Mouse (Mus musculus): ENCODE results near the gene Gm12166. TPM values are rescaled to one million over a fixed set of nuclear protein-coding genes. Genes with fewer than 3 reads are reported as not detected.
A peak's percentile ranks its signal among the peaks of the same experiment; 100 is the strongest.

Gene Gm12166
- polyA plus RNA-seq, 1 experiment from 2014 or later = 4.1 TPM

DNA sequence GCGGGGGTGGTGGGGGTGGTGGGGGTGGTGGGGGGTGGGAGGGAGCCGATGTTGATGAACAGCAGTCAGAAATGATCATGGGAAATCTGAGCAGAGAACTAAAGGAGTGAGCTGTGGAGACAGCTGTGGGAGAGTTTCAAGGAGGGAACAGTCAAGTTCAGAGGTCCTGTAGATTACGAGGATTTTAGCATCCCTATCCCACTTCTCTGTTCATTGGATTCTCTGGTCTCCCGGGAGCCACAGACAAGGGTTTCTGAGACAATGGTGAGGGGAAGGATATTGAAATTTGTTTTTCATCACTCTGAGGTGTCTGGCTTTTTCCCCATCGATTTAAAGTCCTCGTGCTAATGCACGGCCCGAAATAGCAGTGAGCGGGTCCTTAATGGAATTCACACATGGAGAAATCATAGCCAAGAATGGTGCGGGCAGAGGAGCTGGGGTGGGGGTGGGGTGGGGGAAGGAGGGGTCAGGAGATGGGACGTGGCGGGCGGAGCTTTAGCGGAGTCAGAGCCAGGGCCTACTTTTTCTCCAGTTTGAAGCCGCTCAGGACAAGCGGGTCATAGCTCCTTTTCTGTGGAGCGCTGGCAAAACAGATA lies 17.4 kb upstream of the Gm12166 start:
- peak overlapping the region; percentile 21 for H3K4me2 ChIP-seq (ENCODE audit: low read depth, low read length)
- H3K27ac ChIP-seq (replicated peaks; ENCODE audit: low read depth, low read length) = peak overlapping the region; percentile 94
- peak overlapping the region; percentile 41; the same call in 1 of the 2 replicates for H3K9ac ChIP-seq (ENCODE audit: low read depth, low read length)
- 26% methylated on average over 17 of the region's 17 CpGs for WGBS
- peak; percentile 79 for DNase-seq (ENCODE audit: low spot score)
- H3K9me3 ChIP-seq (ENCODE audit: control insufficient read depth, low read length) = no peaks in the 10 kb centered on the region
- H3K27me3 ChIP-seq (replicated peaks; ENCODE audit: control insufficient read depth, insufficient read depth, low read length) = no peaks in the 10 kb centered on the region
- peaks cover 12% of the 10 kb centered on the region; the same call in 1 of the 2 replicates for H3K36me3 ChIP-seq (ENCODE audit: control insufficient read depth, insufficient read depth, low read length)
- peak; percentile 50; the same call in 1 of the 2 replicates for ATAC-seq (ENCODE audit: low read depth)
- H3K4me1 ChIP-seq (ENCODE audit: control insufficient read depth, insufficient read depth, low read length) = peaks cover 61% of the 10 kb centered on the region
- no peak overlapping the region for H3K4me3 ChIP-seq (ENCODE audit: low read depth, low read length)

DNA sequence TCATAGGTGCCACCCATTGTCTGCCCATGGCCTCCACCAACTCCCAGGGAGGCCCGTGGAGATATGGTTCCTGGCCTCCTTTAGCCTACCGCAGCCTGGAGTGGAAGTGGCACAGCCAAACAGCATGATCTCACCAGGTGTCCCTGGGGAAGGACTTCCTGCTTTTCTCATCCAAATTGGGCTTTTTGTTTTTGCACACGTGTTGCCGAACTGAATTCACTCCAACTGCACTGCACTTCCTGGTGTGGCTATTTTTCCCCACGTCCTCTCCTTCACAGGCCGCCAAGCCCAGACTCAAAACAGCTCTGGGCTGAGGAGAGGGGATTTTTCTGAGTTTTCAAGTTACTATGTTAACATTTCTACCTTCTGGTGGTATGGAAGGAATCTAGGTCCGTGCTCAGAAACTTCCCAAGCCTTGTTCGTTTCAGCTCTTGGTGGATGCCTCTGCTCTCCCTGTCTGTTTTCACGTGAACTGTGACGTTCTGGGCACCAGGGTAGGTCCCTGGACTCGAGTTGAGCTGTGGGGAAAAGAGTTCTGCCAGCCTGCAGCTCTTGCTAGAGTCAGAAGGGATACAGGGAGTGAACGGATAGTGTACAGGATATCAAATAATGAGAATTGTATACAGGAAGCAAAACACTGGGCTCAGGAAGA lies 16.8 kb upstream of the Gm12166 start:
- Histone ChIP-seq H3K27ac (replicated peaks; ENCODE audit: low read depth, low read length) (peak overlapping the region; percentile 94), H3K36me3 (ENCODE audit: control insufficient read depth, insufficient read depth, low read length) (peaks cover 12% of the 10 kb centered on the region; the same call in 1 of the 2 replicates), H3K9me3 (ENCODE audit: control insufficient read depth, low read length) (no peaks in the 10 kb centered on the region), H3K4me3 (ENCODE audit: low read depth, low read length) (no peak overlapping the region), H3K9ac (ENCODE audit: low read depth, low read length) (peak overlapping the region; percentile 41; the same call in 1 of the 2 replicates), H3K4me2 (ENCODE audit: low read depth, low read length) (peak overlapping the region; percentile 21; the same call in 1 of the 2 replicates), H3K4me1 (ENCODE audit: control insufficient read depth, insufficient read depth, low read length) (peaks cover 57% of the 10 kb centered on the region), H3K27me3 (replicated peaks; ENCODE audit: control insufficient read depth, insufficient read depth, low read length) (no peaks in the 10 kb centered on the region)
- DNase-seq (ENCODE audit: low spot score) (peak; percentile 77), ATAC-seq (ENCODE audit: low read depth) (no peak; the same call in 1 of the 2 replicates)
- WGBS = 19% methylated on average over 12 of the region's 12 CpGs

GRCm38 (mm10) chr11:46067371-46068060 lies 15.4 kb upstream of the Gm12166 start:
- H3K4me3 ChIP-seq (ENCODE audit: low read depth, low read length) = no peak overlapping the region
- H3K4me2 ChIP-seq (ENCODE audit: low read depth, low read length) = no peak overlapping the region
- H3K9me3 ChIP-seq (ENCODE audit: control insufficient read depth, low read length) = no peaks in the 10 kb centered on the region
- H3K36me3 ChIP-seq (ENCODE audit: control insufficient read depth, insufficient read depth, low read length) = peaks cover 12% of the 10 kb centered on the region; the same call in 1 of the 2 replicates
- ATAC-seq (ENCODE audit: low read depth) (no peak), DNase-seq (ENCODE audit: low spot score) (no peak)
- peaks cover 44% of the 10 kb centered on the region for H3K4me1 ChIP-seq (ENCODE audit: control insufficient read depth, insufficient read depth, low read length)
- WGBS = 90% methylated on average over 10 of the region's 10 CpGs
- H3K9ac ChIP-seq (ENCODE audit: low read depth, low read length) = no peak overlapping the region
- no peaks in the 10 kb centered on the region for H3K27me3 ChIP-seq (replicated peaks; ENCODE audit: control insufficient read depth, insufficient read depth, low read length)
- H3K27ac ChIP-seq (replicated peaks; ENCODE audit: low read depth, low read length) = no peak overlapping the region

DNA sequence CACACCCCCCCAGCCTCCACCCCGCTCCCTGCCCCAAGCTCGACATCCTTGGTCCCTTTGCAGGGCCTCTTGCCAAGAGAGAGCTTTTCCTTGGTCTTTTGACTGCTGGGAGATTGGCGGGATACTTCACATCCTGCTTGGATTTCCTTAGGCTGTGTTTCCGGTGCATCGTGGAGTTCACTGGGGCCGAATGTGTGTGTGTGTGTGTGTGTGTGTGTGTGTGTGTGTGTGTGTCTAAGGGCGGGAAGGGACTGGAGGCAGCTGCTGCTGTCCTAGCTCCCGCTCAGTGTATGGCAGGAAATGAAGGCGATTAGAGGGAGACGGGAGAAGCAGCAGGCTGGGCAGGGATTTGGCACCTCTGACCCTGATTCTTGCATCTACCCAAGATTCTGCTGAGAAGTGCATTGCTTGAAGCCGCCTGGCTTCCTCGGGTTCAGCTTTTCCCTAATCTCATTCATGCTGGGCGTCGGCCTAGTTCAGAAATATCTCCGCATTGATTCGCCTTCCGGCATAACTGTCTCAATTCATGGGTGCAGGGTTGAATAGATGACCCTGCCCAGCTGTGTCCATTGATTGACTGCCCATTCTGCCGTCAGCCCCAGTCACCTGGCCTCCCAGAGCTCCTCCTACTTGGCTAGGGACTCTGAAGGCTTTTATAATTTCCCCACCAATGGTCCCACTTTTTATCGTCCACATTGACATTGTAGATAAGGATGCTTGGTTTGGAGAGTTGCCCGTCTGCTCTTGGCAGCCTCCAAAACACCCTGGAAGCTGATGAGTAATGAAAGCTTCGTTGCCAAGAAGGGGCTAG lies 13.3 kb upstream of the Gm12166 start:
- H3K9ac ChIP-seq (ENCODE audit: low read depth, low read length) = 0 out of 2 replicates have a peak overlapping the region, but pooled peaks have one; percentile 10
- 48% methylated on average over 21 of the region's 21 CpGs for WGBS
- H3K4me3 ChIP-seq (ENCODE audit: low read depth, low read length) = no peak overlapping the region
- ATAC-seq (ENCODE audit: low read depth) (peak; percentile 61; the same call in 1 of the 2 replicates), DNase-seq (ENCODE audit: low spot score) (peak; percentile 79)
- H3K36me3 ChIP-seq (ENCODE audit: control insufficient read depth, insufficient read depth, low read length) = peaks cover 12% of the 10 kb centered on the region
- peaks cover 31% of the 10 kb centered on the region for H3K4me1 ChIP-seq (ENCODE audit: control insufficient read depth, insufficient read depth, low read length)
- no peaks in the 10 kb centered on the region for H3K27me3 ChIP-seq (replicated peaks; ENCODE audit: control insufficient read depth, insufficient read depth, low read length)
- no peak overlapping the region for H3K4me2 ChIP-seq (ENCODE audit: low read depth, low read length)
- H3K27ac ChIP-seq (replicated peaks; ENCODE audit: low read depth, low read length) = peak overlapping the region; percentile 56
- H3K9me3 ChIP-seq (ENCODE audit: control insufficient read depth, low read length) = no peaks in the 10 kb centered on the region

GRCm38 (mm10) chr11:46064767-46065166 lies 12.6 kb upstream of the Gm12166 start:
- DNase-seq (ENCODE audit: low spot score) (no peak), ATAC-seq (ENCODE audit: low read depth) (no peak)
- H3K36me3 ChIP-seq (ENCODE audit: control insufficient read depth, insufficient read depth, low read length) = peaks cover 12% of the 10 kb centered on the region
- WGBS = 53% methylated on average over 8 of the region's 8 CpGs
- H3K4me1 ChIP-seq (ENCODE audit: control insufficient read depth, insufficient read depth, low read length) = peaks cover 25% of the 10 kb centered on the region
- no peak overlapping the region for H3K4me2 ChIP-seq (ENCODE audit: low read depth, low read length)
- H3K27ac ChIP-seq (replicated peaks; ENCODE audit: low read depth, low read length) = peak overlapping the region; percentile 56
- no peak overlapping the region for H3K4me3 ChIP-seq (ENCODE audit: low read depth, low read length)
- H3K27me3 ChIP-seq (replicated peaks; ENCODE audit: control insufficient read depth, insufficient read depth, low read length) = no peaks in the 10 kb centered on the region
- H3K9ac ChIP-seq (ENCODE audit: low read depth, low read length) = no peak overlapping the region
- H3K9me3 ChIP-seq (ENCODE audit: control insufficient read depth, low read length) = no peaks in the 10 kb centered on the region

- DNase-seq (ENCODE audit: low spot score) = no peak
- H3K27me3 ChIP-seq (replicated peaks; ENCODE audit: control insufficient read depth, insufficient read depth, low read length) = no peaks in the 10 kb centered on the region
- no peak overlapping the region for H3K4me2 ChIP-seq (ENCODE audit: low read depth, low read length)
- no peak overlapping the region for H3K4me3 ChIP-seq (ENCODE audit: low read depth, low read length)
- no peak for ATAC-seq (ENCODE audit: low read depth)
- H3K9ac ChIP-seq (ENCODE audit: low read depth, low read length) = no peak overlapping the region
- 61% methylated on average over 9 of the region's 9 CpGs for WGBS
- H3K9me3 ChIP-seq (ENCODE audit: control insufficient read depth, low read length) = no peaks in the 10 kb centered on the region
- peaks cover 12% of the 10 kb centered on the region for H3K36me3 ChIP-seq (ENCODE audit: control insufficient read depth, insufficient read depth, low read length)
- H3K27ac ChIP-seq (replicated peaks; ENCODE audit: low read depth, low read length) = no peak overlapping the region; the same call in 1 of the 2 replicates
- H3K4me1 ChIP-seq (ENCODE audit: control insufficient read depth, insufficient read depth, low read length) = peaks cover 15% of the 10 kb centered on the region; the same call in 1 of the 2 replicates
Observed at GRCm38 (mm10) chr11:46062993-46063731, 11.0 kb upstream of the Gm12166 start.

- no peak overlapping the region for H3K27ac ChIP-seq (replicated peaks; ENCODE audit: low read depth, low read length)
- 82% methylated on average over 4 of the region's 4 CpGs for WGBS
- peaks cover 12% of the 10 kb centered on the region for H3K36me3 ChIP-seq (ENCODE audit: control insufficient read depth, insufficient read depth, low read length)
- no peaks in the 10 kb centered on the region for H3K9me3 ChIP-seq (ENCODE audit: control insufficient read depth, low read length)
- H3K9ac ChIP-seq (ENCODE audit: low read depth, low read length) = no peak overlapping the region
- no peak overlapping the region for H3K4me2 ChIP-seq (ENCODE audit: low read depth, low read length)
- peaks cover 17% of the 10 kb centered on the region; the same call in 1 of the 2 replicates for H3K4me1 ChIP-seq (ENCODE audit: control insufficient read depth, insufficient read depth, low read length)
- H3K27me3 ChIP-seq (replicated peaks; ENCODE audit: control insufficient read depth, insufficient read depth, low read length) = no peaks in the 10 kb centered on the region
- no peak for ATAC-seq (ENCODE audit: low read depth)
- no peak overlapping the region for H3K4me3 ChIP-seq (ENCODE audit: low read depth, low read length)
- DNase-seq (ENCODE audit: low spot score) = no peak
Observed at GRCm38 (mm10) chr11:46062569-46062968, 10.4 kb upstream of the Gm12166 start.

Measured in embryonic facial prominence, embryonic 14.5 days (tissue).